Mouse (Mus musculus) heart, adult 2 months (tissue): Measurements from ENCODE around the gene Zfp513.

Source experiments
- CTCF ChIP-seq: fragments of 200-600 bp; IDR thresholded peaks from 2 replicates; pipeline ENCODE4 v1.8.1; 2022; ENCODE audit warnings: antibody characterized with exemption, mild to moderate bottlenecking, moderate library complexity
- EP300 ChIP-seq: fragments of 200-500 bp; IDR thresholded peaks from 2 replicates; pipeline ENCODE4 v1.6.1; 2011; ENCODE audit warnings: low read depth, low read length, control low read depth; ENCODE audit not compliant: insufficient read depth

DNA sequence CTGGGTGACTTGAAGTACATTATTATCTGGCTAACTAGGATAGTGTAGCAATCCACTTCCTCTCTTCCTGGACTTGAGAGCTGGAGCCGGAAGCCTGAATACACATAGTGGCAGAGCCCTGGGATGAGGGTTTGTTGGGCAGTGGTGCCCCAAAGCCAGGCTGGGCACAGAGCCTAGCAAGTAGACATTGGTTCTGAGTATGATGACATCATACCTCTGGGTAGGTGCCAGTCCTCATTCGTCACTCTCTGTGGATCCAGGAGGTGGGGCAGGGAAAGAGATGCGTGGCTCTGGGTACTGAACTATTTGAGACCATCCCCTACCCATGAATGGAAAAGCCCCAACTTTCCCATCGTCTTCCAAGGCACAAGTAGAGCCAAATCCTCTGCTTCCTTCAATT lies 52.3 kb downstream of the Zfp513 start:
- TF ChIP-seq CTCF (no peak), EP300 (no peak)
